Mouse (Mus musculus) testis, postnatal 14 days (tissue): ENCODE results near the gene Arsg.

ENCODE experiments used
- DNase-seq: peaks from one replicate; pipeline ENCODE4 v3.0.0; 2021; ENCODE audit warnings: low spot score

Arsg gene

DNA sequence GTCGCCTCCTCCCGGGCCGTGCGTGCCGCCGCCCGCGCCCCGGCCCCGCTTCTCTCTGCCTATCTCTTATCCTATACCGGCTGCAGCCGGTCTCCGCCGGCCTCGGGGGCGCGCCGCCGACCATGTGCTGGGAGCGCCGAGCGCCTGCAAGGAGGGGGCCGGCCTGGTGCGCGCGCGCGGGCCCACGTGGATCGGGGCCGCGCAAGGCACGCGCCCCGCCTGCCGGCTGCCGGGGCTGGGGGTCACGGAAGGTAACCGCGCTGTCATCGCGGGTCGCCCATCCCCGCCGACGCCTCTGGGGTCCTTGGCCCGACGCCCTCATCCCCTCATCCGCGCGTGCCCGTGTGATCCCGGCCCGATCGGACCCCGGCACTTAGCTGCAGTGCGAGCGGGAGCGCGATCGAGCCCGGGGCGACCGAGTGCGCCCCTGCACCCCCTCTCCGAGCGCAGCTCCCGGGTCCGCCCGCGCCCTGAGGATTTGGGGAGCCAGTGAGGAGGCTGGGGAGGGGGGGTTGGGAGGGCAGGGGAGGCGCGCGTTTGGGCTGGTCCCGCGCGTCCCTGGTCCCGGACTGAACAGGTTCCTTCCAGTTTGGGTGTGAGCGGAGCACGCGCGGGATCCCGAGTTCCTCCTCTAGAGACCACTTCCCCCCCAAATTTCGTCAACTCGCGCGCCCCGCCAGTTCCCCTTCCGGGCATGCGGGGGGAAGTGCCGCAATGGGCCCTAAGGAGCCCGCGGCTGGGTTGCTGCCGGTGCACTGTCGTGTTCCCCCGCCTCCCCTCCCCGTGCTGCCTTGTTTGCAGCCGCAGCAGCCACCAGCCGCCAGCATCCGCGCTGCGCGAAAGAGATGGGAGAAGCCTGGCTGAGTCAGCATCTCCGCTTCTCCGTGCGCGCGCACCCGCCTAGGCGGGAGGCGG, at the start of gene Arsg, which contains the start of gene Slc16a6:
Arsg (plus strand) TSS at position 204 of the 915 bp plus-strand sequence.
Slc16a6 (minus strand) TSS at position 428 of the 915 bp plus-strand sequence.
- DNase-seq = peak; percentile 81

DNA sequence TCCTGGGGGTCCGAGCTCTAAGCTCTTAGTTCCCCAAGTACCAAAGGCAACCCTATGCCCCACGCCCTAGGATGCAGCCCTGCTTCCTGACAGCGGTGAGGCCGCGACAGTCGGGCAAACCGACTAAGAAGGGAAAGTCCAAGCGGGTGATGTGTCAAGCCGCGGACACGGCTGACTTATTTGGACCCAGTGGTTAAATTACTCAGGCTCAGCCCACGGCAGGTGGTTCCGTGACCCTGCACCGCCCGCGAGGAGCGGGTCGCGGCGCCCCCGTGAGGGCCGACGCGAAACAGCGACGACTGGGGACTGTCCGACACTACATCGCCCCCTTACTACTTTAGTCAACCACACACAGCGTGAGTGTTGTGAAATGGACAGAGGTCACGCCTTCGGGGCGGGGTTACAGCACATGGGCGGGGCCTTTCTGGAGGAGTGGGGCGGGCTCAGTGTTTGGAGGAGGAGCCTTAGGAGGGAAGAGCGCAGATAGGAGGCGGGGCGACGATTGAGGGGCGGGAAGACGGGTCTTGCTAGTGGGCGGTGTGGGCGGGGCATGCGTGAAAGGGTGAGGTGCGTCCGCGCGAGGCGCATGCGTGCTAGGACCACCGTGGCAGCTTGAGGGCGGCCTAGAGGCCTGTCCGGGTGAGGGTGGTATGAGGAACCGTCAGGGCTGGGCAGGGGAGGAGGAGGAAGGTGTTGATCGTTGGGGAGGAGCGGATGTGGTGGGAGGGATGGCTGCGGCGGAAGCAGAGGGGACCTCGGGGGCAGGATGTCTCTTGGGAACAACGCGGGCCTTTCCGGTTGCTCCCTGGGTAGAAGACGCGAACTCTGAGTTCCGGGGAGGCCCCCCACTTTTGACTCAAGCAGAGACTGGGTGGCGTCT, 47.5 kb upstream of the Arsg start, which contains the start of gene Amz2:
Amz2 (plus strand) TSS at position 555 of the 880 bp plus-strand sequence.
- peak; percentile 98 for DNase-seq

DNA sequence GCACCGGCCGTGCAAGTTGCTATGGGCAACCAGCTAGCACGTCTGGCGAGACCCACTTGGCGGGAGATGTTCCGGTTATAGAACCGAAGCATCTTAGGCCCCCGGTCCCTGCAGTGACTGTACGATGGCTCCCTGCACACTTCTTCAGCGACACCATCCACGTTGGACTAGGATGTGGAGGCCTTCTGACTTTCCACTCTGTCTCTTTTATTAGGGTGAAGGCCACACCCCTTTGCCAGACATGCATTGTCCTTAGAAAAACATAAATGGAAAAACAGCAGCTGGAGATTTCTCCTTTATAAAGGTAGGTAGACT, 46.9 kb upstream of the Arsg start:
- no peak for DNase-seq

DNA sequence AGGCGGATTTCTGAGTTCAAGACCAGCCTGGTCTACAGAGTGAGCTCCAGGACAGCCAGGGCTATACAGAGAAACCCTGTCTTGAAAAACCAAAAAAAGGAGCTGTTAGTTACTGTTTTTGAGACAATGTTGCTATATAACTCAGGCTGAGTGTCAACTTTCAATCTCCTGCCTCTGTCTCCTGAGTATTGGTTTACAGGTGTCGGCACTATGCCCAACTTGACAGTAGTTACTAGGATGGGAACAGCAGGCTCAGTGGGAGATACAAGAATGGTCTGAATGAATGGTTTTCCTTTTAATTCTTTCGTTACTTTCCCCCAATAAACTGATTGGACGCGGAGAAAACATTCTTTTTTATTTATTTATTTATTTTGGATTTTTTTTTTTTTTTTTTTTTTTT, 45.8 kb upstream of the Arsg start:
- DNase-seq = peak; percentile 53

DNA sequence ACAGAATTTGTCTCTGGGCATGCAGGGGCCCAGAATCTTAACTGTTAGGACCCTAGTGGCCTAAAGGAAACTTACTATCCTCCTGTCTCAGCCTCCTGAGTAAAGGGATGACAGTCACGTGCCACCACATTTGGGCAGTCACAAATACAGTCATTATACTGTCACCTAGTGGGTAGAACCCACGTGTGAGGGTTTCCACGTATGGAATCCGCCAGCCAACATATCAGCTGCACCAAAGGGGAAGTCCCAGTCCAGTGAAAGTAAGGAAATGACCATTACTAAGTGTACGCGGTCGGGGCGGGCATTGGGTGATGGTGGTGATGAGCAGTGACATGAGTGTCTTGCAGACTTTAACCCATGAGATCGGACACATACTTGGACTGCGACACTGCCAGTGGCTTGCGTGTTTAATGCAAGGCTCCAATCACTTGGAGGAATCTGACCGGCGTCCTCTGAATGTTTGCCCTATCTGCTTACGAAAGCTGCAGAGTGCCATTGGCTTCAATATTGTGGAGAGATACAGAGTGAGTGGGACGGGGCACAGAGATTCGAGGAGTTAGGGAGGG, 38.9 kb upstream of the Arsg start:
- DNase-seq = no peak

DNA sequence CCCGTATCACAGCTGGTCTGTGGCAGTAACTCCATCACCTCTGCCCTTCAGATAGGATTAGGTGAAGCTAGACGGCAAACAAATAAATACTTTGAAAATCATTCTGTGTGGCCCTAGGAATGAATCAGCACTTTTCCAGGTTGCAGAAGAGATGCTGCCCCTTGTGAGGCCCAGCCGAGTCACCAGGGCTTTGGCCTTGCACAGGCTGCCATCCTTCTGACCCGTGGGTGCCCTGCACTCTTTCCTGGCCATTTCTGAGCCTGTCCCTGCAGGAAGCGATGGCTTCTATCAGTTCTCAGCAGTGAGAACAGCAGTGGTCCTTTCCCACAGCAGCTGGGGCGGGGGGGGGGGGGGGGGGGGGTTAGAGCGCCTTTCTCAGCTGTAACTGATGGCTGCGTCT, 36.3 kb upstream of the Arsg start:
- no peak for DNase-seq

DNA sequence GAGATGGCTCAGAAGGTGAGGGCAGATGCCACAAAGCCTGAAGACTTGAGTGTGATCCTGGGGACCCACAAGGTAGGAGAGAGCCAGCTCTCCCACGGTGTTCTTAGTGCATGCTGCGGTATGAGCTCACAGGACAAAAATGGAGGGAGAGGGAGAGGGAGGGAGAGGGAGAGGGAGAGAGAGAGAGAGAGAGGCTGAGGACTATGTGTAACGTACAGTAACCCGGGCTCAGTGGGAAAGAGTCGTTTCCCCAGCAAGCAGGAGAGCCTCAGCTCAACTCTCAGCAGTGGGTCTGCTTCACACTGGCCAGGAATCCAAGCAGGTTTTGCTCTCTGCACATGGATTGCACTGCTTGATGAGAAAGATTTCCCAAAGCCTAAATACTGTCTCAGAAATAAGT, 34.0 kb upstream of the Arsg start:
- DNase-seq = no peak

DNA sequence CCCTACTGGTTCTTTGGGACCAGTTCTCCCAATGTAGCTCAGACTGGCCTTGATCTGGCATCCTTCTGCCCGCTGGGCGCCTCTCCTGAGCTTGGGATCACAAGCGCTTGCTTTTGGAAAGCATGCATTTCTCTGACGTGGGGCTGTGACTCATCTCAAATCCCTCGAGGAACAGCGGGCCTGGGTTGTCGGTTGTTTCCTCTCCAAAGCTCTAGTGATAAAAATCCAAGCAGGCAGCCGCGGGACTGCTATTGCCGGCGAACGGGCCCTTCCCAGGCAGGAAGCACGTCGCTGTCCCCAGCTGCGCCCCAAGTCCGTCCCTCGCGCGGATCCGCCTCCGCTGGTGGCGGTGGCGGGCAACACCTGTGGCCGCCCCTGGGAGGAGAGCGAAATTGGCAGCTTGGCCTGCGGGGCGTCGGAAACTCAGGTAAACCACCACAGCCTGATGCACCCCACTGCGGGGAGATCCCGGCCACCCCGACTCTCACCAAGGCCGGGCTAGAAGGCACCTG, 33.3 kb upstream of the Arsg start:
- DNase-seq = peak; percentile 43

DNA sequence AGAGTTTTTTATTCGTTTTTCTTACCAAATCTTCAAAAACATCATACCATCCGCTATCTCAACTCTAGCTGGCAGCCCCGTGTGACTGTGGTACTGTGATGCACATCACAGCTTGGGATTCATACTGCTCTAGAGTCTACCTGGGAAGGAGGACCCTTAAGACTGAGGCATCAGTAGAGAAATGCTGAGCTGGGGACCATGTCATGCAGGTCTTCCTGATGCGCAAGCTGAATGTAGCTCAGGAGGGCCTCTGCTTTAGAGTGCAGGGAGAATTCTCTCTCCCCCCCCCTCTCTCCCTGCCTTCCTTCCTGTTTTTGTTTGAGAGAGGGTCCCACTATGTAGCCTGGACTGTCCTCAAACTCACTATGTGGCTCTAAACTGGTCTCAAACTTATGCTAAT, 32.5 kb upstream of the Arsg start:
- DNase-seq = no peak

DNA sequence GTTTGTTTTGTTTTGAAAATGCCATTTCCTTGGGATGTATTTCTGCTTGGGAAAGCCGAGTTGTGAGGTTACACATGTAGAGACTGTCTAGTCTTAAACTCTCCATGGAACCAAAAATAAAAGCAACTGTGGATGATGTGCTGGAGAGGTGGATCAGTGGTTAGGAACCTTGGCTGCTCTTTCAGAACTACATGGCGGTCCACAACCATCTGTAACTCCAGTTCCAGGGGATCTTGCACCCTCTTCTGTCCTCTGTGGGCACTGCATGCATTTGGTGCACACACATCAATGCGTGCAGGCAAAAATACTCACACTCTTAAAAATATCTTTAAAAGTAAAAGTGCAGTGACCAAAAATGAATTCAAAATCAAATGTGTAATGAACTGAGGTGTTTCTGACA, 32.1 kb upstream of the Arsg start:
- no peak for DNase-seq

DNA sequence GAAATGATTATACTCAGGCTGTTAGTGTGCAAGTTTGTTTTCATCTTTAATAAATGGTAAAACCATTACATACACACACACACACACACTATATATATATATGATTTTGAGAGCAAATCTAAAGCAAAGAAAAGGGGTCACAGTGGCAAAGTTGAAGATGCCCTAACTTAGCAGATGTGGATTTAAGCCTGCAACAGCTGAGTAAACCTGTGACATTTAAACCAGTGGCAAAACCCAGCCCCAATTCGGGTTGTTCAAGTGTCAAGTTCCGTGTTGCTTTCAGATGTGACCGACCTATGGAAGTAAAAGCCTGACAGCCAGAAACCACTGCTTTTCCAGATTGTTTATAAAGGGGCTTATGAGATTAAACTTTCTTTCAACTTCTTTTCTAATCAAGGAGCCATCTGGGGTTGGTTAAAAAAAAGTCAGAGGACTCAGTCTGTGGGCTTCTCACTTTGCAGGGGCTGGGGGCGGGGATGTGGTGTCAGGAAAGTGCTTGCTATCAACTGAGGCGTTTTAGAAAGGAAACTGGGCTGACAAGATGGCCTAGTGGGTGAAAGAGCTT, 30.9 kb upstream of the Arsg start:
- no peak for DNase-seq

DNA sequence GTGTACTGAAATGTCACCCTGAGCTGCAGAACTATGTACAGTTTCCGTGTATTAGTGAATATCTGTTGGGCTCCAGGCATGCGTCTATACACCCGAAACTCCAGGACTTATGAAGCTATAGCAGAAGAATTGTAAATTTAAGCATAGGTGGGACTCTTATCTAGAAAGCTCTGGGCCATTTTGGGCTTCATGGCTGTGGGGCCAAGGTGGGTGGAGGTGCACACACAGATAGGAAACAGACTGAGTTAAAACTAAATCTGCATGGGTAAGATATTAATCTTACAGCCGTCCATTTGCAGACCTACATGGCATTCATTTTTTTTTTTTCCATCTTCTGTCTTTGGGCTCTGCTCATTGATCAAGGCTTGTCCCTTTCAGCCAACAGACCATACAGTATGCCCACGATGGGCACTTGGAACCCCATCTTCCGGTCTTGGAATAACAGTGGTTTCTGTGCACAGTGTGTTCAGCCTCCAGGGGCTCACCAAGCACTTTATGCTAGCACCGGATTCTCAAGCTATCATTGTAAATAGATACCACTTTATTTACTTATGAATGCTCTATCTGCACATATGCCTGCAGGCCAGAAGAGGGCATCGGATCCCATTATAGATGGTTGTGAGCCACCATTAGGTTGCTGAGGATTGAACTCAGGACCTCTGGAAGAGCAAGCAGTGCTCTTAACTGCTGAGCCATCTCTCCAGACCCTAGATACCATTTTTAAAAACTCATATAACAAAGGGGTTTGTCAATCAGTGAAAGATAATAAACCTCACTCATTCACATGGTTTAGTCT, 29.5 kb upstream of the Arsg start:
- DNase-seq = no peak

DNA sequence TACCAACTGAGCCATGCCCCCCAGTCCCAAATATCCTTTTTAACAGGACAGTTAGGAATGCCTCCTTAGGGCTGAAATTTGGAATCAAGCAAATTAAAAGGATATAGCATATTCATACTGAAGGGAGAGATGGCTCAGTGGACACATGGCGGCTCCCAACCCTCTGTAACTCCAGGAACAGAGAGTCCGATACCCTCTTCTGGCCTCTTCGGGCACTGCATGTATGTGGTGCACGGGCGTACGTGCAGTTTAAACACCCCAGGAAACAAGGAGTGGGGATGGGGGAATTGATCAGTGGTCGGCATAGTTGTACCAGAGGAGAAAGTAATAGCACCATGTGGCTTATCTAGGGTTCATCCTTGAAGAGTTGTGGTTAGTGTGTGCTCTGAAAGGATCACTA, 28.6 kb upstream of the Arsg start:
- DNase-seq = no peak

DNA sequence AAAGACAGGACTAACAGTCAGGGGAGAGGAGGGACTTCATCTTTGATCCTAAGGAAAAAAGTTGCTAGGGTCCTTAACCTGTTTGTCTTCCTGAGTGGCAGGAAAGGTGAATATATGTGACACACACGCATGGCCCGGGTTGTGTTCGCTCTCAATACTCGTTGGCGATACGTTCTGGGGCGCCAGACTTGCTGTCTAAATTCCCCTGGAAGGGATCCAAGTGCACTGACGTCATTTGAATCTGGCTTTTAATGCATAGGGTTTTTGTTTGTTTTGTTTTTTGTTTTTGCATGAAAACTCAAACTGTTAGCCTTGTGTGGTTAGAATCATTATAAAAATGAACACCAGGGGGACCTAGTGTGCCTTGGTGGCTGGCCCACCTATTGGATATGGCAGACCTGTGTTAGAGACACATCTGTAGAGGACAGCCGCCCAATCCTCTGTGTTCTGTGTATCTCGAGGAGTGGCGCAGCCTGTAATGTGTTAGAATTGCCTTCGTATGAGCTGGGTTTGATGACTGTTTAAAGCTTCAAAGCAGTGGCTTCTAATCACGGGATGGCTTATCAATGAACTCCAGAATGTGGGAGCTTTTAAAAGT, 27.6 kb upstream of the Arsg start:
- DNase-seq = no peak

DNA sequence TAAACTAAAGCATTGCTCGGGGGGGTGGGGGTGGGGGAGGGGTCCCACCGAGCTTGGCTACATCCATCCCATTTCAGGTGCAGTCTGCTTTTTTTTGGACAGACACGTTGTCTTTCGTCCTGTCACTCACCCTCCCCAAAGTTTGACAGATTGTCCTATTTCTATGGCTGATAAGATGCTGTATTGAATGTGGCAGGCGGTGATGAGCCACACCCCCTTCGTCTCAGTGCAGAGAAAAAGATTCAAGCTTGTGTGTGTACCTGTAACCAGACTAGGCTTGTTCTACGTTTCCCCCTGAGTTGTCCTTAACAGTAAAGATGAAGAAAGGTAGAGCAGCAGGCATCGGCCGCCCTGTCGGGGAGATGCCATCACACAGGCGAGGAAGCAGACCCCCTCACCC, 22.0 kb upstream of the Arsg start:
- DNase-seq = no peak

DNA sequence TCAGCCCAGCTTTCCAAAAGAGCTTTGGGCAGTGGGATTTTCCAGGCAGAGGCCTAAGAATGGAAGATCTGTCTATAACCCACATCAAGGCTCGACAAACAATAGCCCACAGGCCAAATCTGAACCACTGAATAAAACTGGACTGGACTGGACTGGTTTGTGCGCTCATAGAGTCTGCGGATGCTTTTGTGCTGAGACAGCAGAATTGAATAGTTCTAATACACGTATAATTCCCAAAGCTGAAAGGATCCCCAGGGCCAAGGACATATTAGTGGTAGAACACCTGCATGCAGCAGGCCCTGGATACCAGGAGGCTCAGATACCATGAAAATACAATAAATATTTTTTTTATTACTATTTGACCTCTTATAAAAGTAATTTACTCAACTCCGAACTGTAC, 16.9 kb upstream of the Arsg start:
- no peak for DNase-seq

DNA sequence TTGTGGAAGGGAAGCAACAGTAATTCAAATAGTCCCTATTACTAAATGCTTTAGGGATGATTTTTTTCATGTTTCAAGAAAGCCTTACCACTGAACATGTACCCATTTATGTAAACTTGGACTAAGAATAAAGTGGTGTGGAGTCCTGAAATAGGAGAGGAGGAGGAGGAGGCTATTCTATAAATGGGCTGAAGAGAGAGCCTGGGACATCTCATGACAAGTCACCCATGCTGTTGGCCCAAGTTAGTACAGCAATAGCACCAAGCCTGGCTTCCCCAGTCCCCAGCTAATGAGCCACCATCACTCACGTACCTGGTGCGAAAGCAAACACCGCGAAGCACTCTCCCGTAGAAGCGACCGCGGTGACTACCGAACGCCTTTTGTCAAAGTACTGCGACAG, 15.0 kb upstream of the Arsg start:
- DNase-seq = no peak

DNA sequence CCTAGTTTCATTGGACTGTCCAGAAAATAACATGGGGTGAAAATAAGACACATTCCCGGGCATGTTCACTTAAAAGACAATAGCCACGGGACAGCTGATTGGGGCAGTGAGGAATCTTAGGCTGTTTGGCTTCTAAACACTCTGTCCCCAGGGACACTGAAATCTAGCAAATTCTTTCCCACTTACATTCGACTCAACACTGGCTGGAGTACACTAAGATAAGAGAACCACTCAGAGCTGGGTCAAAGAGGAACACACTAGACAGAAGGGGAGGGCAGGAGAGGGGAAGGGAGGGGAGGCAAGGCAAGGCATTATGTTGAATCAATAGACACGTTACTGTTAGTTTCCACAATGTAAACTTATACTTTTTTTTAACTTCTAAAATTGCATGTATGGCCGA, 12.6 kb upstream of the Arsg start:
- no peak for DNase-seq

DNA sequence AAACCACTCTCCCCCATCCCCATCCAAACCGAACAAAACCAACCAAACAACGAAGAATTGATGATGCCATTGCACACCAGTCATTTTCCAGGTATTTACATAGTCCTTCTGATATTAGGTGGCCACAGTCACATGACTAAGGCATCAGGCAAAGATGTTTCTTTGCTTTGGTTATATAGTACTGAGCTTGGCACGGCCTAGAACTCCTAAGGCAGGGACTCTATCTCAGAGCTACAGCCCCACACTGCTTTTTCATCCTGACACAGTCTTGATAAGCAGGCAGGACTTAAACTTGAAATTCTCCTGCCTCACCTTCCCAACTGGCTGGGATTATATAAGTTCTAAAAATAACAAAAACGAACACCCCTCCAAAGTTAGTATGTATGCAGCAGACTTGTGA, 8.1 kb upstream of the Arsg start:
- no peak for DNase-seq

DNA sequence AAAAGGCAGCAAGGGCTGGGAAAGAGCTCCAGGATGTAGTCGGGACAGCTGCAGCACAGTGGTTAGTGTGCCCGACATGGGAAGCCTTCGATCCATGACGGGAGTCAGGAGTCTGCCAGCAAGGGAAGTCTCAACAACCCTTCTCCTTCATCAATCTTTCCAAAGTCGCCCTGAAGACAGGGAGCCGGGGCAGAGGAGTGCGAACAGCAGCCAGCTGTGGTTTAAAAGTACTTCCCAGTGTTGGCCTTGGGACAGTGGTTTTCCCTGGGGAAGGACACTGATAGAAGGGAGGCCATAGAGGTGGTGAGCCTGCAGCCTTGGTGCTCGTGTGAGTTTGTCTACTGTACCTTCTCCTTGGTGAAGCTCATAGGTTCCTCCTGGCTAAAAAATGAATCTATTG, 6.2 kb upstream of the Arsg start:
- DNase-seq = no peak

DNA sequence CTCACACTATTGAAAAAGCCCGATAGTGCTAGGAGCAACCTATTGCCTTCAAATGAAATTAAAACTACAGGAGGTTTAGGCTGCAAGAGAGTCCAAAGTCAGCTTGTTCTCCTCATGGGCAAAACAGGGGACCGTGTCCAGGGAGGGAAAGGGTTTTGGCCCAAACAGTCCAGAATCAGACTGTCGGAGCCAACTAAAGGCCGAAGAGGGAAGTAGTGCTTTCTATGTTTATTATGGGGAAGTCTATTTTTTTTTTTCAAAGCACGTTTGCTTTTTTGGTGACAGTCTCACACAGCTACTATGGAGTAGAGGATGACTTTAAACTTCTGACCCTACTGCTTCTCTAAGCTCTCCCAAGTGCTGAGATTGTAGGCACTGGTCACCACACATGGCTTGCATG, 5.0 kb upstream of the Arsg start:
- DNase-seq = no peak
